13 mouse cellular contexts compared by ENCODE assay signal in the genomic region with DNA sequence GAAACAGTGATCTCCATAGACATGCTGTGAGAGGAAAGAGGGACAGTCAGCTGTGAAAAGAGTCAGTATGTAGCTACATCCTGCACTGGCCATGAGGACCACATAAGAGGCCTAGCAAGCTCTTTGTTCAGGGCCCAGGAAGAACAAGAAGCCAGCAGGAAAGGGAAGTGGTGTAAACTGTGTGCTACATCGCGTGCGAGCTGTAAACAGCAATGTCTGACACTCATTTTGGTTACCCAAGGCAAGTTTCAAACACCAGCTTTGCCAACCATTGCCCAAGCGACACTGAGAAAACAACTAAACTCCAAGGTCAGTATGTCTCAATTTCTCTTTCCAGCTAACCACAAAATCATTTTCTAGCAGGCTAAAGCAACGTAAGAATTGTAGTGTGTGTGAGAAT. TPM values are rescaled to one million over a fixed set of nuclear protein-coding genes. Genes with fewer than 3 reads are reported as not detected.
A peak's percentile ranks its signal among the peaks of the same experiment; 100 is the strongest.
DNase-seq lines count a peak whose midpoint lies in the region; ATAC-seq lines count a peak whose summit lies in the region.
"Had no signal": no experiment of that assay in that cellular context is flagged by ENCODE, and none has a peak within 500 bp of the region (broad histone marks: within the 10 kb centered on the region; RNA-seq: fewer than 3 reads in every experiment).

No protein-coding gene starts in this region.

- DNase-seq in CD4-positive helper T cell, adult 2 months (ENCODE audit: low read depth, low spot score): peak; percentile 41
- peak; percentile 43 to 47 for DNase-seq in CD8-positive naive resting alpha-beta T cell, adult 2 months (ENCODE audit: low read depth in 2 of 2, low spot score in 2 of 2)
- DNase-seq in thymus, postnatal 10 days (ENCODE audit: low spot score in 2 of 2): peak; percentile 16 to 19
- DNase-seq in frontal cortex, postnatal 36 days (ENCODE audit: low spot score in 2 of 2): no peak
- no peak for DNase-seq in urinary bladder, postnatal 25 days (ENCODE audit: low spot score)
- DNase-seq in Muller cell, postnatal 12 days (ENCODE audit: inconsistent ontology term): no peak
- DNase-seq: cerebellum, adult 9-11 months; heart, postnatal 36 days; kidney, postnatal 4 days; layer of hippocampus, postnatal 36 days; spleen, adult 18-20 months had no signal

- peak; percentile 89 for ATAC-seq in megakaryocyte, adult 5-6 weeks (ENCODE audit: poor library complexity, severe bottlenecking)
- ATAC-seq: forebrain, embryonic 14.5 days had no signal

RNA-seq across cellular contexts. Expression of a gene that starts 6.2 kb away (rescaled TPM):
- 12.8 and 14.8 TPM in 2 replicates for total RNA-seq in megakaryocyte, adult 5-6 weeks (2015)
- 10.9 and 17.7 TPM in 2 replicates for total RNA-seq in megakaryocyte, adult 5-6 weeks (2017)
- total RNA-seq: layer of hippocampus, postnatal 36 days had no signal

Comparison
In these comparisons a context has a peak if more than half of its experiments do, and no peak if none do; other contexts are left out.
1. DNase-seq: peak in CD4-positive helper T cell, adult 2 months (single experiment), CD8-positive naive resting alpha-beta T cell, adult 2 months (2 of 2) and thymus, postnatal 10 days (2 of 2); none in frontal cortex, postnatal 36 days (0 of 2), urinary bladder, postnatal 25 days (single experiment) and Muller cell, postnatal 12 days (single experiment).